Mouse (Mus musculus): ENCODE results near the gene Dlx2.

Gene Dlx2

GRCm38 (mm10) chr2:71534242-71535052, 12.1 kb downstream of the Dlx2 start:
- DNase-seq = no peak

GRCm38 (mm10) chr2:71533094-71533493, 13.5 kb downstream of the Dlx2 start:
- no peak for DNase-seq

DNA sequence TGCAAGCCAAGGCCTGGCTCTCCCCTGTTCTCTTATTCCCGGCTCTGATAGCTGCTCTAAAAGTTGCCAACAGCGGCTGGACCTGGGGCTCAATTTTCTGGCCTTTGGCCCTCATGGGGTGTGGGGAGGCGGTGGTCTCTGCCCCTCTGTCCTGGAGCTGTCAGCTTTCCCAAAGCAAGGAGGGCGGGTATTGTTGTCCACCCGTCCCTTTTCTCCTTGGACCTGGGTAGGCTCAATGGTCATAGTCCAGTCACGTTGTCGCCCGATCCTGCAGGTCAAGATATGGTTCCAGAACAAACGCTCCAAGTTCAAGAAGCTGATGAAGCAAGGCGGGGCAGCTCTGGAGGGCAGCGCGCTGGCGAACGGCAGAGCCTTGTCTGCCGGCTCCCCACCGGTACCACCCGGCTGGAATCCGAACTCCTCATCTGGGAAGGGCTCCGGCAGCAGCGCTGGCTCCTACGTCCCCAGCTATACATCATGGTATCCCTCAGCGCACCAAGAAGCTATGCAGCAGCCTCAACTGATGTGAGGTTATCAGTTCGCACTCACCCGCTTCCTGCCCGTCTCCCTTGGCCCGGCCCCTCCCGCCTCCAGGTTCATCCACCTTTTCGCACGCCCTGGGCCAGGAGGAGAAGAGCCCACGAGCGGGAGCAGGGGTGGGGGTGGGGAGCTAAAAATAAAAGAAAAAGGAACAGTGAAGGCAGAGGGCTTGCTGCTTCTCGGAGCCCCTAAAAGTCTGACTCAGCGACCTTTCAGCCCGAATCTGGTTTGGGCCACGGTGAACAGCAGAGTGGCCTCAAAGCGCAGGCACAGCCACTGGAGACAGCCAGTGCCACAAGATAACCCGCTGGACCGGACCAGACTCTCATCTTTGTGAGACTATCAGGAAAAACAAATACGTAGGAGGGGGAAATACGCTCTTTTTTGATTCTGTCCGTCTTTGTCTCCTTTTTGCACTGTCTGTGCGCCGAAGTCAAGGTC, 14.3 kb downstream of the Dlx2 start:
- peak in 1 of 2 experiments; percentile 44 for DNase-seq

DNA sequence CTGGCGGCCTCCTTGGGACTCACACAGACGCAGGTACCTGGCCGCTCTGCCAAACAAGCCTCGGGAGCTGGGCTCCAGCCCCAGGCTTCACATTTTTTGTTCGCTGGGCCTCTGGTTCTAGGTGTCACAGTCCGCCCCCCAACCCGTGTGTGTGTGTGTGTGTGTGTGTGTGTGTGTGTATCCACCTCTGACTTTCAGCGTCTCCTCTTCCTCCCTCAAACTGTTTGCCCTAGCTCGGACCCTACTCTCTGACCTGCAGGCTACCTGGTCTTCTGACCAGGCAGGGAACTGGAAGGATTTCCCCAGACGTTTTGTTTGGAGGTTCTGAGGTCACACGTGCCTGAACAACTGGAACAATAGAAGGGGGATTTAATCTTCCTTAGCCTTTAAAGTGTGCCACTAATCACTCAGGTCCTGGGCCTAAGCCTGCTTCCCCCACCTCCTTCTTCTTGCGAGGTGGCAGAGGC, 15.4 kb downstream of the Dlx2 start:
- no peak for DNase-seq

- no peak for DNase-seq
Observed at GRCm38 (mm10) chr2:71530391-71531123, 16.0 kb downstream of the Dlx2 start.

DNA sequence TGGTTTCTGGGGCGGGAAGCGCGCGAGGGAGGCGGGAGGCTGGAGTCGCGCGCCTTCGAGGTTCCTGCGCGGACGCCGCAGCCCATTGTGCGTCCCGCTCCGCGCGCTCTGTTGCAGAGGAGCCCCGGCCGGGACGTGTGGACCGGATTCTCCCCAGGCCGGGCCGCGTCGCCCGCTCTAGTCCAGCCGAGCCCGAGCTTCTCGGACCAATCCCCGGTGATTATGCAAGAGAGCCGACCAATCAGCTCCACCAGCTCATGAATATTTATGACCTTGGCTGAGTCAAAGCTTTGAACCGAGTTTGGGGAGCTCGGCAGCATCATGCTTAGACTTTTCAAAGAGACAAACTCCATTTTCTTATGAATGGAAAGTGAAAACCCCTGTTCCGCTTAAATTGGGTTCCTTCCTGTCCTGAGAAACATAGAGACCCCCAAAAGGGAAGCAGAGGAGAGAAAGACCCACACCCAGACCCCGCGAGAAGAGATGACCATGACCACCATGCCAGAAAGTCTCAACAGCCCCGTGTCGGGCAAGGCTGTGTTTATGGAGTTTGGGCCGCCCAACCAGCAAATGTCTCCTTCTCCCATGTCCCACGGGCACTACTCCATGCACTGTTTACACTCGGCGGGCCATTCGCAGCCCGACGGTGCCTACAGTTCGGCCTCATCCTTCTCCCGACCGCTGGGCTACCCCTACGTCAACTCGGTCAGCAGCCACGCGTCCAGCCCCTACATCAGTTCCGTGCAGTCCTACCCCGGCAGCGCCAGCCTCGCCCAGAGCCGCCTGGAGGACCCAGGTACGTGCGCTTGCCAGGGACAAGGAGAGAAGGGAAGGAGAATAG, 16.8 kb downstream of the Dlx2 start:
- peak; percentile 78 to 86 for DNase-seq

GRCm38 (mm10) chr2:71528714-71529510, 17.6 kb downstream of the Dlx2 start:
- peak in 1 of 2 experiments; percentile 43 for DNase-seq

DNA sequence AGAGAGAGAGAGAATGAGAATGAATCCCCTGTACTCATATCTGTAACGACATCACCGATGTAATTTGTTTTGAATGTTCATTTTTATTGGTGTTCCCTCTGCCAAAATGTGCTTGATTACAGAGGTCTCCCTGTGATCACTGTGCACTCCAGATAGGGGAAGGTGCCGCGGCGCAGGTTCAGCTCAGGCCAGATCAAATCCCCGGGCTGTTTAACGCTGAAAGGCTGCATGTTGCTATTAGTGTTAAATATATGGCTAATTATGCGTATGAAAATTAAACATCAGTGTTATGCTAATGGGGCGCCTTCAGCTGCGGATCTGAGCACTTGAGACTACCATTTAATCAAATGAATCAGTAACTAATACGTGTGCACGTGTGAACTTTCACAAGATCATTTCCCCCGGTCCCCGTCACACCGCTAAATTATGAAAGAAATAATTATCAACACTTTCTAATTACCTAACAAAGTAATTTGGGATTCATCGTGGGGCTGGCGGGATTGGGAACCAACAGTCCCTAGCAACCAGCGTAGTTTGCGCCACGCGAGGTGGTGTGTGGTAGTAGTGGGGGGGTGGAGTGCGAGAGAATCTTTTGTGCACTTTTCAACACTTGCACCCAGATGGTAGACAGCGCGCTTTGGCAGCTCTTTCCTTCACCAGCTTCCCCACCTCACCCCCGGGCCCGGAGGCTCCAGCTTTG, 18.4 kb downstream of the Dlx2 start, which contains the start of gene Dlx1:
Gene Dlx1 (plus strand): TSS at position 100 of the 700 bp plus-strand sequence.
- DNase-seq = no peak

DNA sequence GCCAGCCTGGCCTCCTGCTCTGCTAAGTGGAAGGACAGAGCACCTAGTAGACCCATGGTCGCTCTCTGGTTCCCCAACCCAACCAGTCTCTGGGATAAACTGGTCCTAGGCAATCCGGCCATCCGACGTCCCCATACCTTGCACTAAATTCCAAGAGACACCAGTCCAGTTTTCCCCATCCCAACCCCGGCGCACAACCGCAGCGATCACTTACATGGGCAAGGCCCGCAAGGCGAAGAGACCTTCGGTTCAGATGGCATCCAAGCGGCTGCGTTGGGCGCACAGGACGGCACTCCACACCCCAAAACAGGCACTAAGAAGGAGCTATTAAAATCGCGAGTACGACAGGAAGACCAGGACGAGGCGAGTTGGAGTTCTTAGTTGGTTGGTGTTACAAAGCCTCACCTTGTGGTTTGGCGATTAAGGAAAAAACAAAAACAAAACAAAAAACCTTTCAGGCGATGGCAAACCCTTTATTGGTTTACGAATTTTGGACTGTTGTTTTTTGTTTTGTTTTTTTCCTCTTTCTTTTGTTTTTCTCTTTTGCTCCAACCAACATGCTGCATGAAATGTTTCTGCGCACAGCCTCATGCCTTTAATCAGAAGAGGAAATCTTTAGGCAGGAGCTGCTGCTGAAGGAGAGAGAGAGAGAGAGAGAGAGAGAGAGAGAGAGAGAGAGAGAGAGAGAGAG, 19.1 kb downstream of the Dlx2 start:
- DNase-seq = no peak

DNA sequence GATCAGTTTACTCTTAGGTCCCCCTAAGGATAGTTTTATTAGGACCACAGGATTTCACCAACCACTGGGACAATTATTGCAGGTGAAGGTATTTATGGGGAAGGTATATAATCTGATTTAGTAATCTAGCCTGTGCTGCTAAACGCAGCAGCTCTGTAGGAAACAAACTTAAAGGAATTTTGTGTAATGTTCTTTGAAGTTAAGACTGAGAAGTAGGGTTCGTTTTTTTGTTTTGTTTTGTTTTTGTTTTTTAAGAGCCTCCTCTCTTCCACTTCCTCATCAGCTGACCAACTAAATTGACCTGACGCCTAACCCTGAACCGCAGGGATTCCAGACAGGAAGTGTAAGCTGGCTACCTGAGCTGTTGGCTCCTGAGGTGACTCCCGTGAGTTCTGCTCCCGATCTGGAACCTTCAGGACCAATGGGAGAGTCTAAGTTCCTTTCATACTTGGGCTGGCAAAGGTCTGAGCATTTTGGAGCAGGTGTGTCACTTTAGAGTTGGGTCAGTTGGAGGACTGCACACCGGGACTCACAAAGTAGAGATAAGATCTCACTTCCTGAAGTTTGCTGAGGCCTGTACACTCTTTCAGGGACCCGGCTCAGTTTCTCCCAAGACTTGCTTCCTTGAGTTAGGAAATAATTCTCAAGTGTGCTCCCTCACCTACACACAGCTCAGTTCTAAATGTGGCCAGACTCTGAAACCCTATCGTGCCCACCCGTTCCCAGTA, 19.8 kb downstream of the Dlx2 start:
- no peak for DNase-seq

- DNase-seq = no peak
Observed at GRCm38 (mm10) chr2:71524763-71525162, 21.8 kb downstream of the Dlx2 start.

GRCm38 (mm10) chr2:71523431-71523830, 23.1 kb downstream of the Dlx2 start:
- peak in 1 of 2 experiments; percentile 15 for DNase-seq

- DNase-seq = no peak
Observed at GRCm38 (mm10) chr2:71522871-71523270, 23.7 kb downstream of the Dlx2 start.

DNA sequence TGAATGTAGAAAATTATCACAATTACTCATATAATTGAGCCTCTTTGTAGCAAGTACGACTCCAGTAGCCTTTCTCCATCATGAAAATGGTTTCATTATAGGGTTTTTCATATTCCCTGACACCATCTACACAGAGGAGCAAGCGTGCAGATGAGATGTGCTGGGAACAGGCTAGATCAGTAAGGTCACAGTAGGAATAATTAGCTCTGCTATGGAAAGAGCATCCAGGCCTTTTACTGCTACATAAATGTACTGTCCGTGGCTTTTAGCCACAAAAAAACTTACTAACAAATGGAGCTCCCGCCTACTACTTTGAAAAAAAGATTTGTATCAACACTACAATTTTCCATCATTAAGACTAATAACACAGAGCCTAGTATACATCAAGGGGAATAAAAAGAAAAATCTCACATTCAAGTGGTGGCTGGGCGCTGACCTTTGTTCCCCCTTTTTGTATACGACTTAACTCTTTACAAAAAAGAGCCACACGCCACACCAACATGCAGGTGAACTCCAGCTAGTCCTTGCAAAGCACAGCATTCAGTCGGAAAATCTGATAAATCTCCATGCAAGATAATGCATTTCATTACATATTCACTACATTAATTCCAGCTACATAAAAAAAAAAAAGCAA, 29.0 kb downstream of the Dlx2 start:
- DNase-seq = no peak

GRCm38 (mm10) chr2:71516995-71517394, 29.6 kb downstream of the Dlx2 start:
- no peak for DNase-seq

DNA sequence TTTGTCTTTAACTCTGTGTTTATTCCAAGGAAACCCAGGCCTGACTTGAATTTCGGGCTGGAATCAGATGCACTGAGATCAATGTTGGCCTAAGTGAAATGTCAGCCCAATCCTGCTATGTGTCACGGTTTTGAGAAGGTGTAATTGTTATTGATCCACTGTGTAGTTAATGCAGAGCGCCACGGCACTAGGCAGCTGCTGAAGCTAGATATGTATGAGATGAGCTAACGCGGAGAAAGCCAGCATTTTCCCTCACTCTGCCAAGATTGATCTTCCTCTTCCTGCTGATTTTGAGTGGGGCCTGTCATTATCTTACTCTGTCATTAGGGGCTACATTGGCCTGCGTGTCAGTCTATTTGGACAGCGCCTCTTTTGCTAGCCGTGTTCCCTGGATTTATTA, 34.2 kb downstream of the Dlx2 start:
- DNase-seq = no peak

GRCm38 (mm10) chr2:71511209-71511608, 35.3 kb downstream of the Dlx2 start:
- DNase-seq = no peak

DNA sequence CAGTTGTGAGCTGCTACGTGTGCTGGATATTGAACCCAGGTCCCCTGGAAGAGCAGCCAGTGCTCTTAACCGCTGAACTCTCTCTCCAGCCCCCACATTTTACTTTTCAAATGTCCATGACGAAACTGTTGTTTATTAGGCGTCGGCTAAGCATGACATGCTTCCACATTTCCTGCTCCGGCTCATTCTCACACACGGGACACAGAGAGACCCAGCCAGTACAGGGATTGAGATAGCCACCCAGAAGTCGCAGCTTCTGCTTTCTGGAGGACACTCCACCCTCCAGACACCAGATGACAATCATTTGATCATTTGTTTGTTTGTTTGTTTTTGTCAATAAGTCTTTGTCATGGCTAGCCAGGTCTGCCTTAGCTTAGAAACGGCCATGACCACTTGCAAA, 41.7 kb downstream of the Dlx2 start:
- DNase-seq = no peak
